Mouse (Mus musculus) stomach, postnatal 0 days (tissue): ENCODE measurements at regions not wholly inside any gene's neighbourhood (a gene's known extent, or its start where the extent isn't known, plus 50 kb on each side); places are given as distances from the start of the nearest gene placed in this dataset.

ENCODE experiments used
- ATAC-seq: fragments of 200-750 bp; cut with Nextera tagmentation; 2 replicates; pipeline ENCODE4 v1.8.0; 2017; ENCODE audit not compliant: low FRiP score, low TSS enrichment
- DNase-seq: peaks from one replicate; pipeline ENCODE4 v3.0.0-alpha.2; 2016; ENCODE audit warnings: low spot score
- H3K27ac ChIP-seq: fragments of 300-500 bp; sonication (generic); replicated peaks from 2 replicates; pipeline ENCODE4 v1.5.1; 2014; ENCODE audit warnings: mild to moderate bottlenecking, control low read depth
- H3K27me3 ChIP-seq: fragments of 300-500 bp; sonication (generic); 2 replicates; pipeline ENCODE4 v1.6.1; 2014; ENCODE audit warnings: low read length; ENCODE audit not compliant: control insufficient read depth, insufficient read depth
- H3K36me3 ChIP-seq: fragments of 300-500 bp; sonication (generic); 2 replicates; pipeline ENCODE4 v1.6.1; 2014; ENCODE audit warnings: low read length, mixed read lengths; ENCODE audit not compliant: control insufficient read depth, insufficient read depth
- H3K4me1 ChIP-seq: fragments of 300-500 bp; sonication (generic); replicated peaks from 2 replicates; pipeline ENCODE4 v1.6.1; 2014; ENCODE audit warnings: antibody characterized with exemption; ENCODE audit not compliant: control insufficient read depth, insufficient read depth
- H3K4me2 ChIP-seq: fragments of 300-500 bp; sonication (generic); replicated peaks from 2 replicates; pipeline ENCODE4 v1.6.1; 2014; ENCODE audit warnings: low read depth, mild to moderate bottlenecking, control low read depth, moderate library complexity
- H3K4me3 ChIP-seq: fragments of 300-500 bp; sonication (generic); 2 replicates; pipeline ENCODE4 v1.5.1; 2014; ENCODE audit warnings: low read depth, low read length, control low read depth
- H3K9ac ChIP-seq: fragments of 300-500 bp; sonication (generic); 2 replicates; pipeline ENCODE4 v1.6.1; 2014; ENCODE audit warnings: mild to moderate bottlenecking, low read length, control low read depth, mixed read lengths
- H3K9me3 ChIP-seq: fragments of 300-500 bp; sonication (generic); 2 replicates; pipeline ENCODE4 v1.6.1; 2016; ENCODE audit warnings: low read length; ENCODE audit not compliant: control insufficient read depth
- CTCF ChIP-seq: IDR thresholded peaks from 2 replicates; pipeline ENCODE4 v1.5.1; 2016; ENCODE audit warnings: antibody characterized with exemption, low read depth, mild to moderate bottlenecking, moderate library complexity
- EP300 ChIP-seq: optimal IDR thresholded peaks from 2 replicates; pipeline ENCODE3; 2016; ENCODE audit warnings: antibody characterized with exemption
- WGBS: fragments of 180-500 bp; shearing (Covaris S2); extraction: QIAGEN DNeasy Blood & Tissue Kit; methylation state at CpG from one replicate; pipeline ENCODE4 v1.1.7; 2014; 5-methylcytosine and 5-hydroxymethylcytosine counted together

- no peaks in the 10 kb centered on the region for H3K9me3 ChIP-seq
- H3K9ac ChIP-seq = no peak overlapping the region
- H3K27ac ChIP-seq = 0 out of 2 replicates have a peak overlapping the region, but pooled peaks have one; percentile 8
- H3K4me1 ChIP-seq = no peaks in the 10 kb centered on the region
- no peak overlapping the region for H3K4me2 ChIP-seq
- ATAC-seq (no peak), DNase-seq (no peak)
- WGBS = 60% methylated on average over 1 of the region's 1 CpGs
- H3K4me3 ChIP-seq = no peak overlapping the region
- no peaks in the 10 kb centered on the region for H3K27me3 ChIP-seq
- TF ChIP-seq EP300 (no peak), CTCF (no peak)
- H3K36me3 ChIP-seq = no peaks in the 10 kb centered on the region
Observed at GRCm38 (mm10) chr2:117019552-117019951, 101.6 kb upstream of the Spred1 start.

- no peak overlapping the region for H3K27ac ChIP-seq
- no peak overlapping the region for H3K4me3 ChIP-seq
- no peak overlapping the region for H3K4me2 ChIP-seq
- H3K4me1 ChIP-seq = no peaks in the 10 kb centered on the region
- DNase-seq = no peak
- TF ChIP-seq CTCF (no peak), EP300 (no peak)
- H3K27me3 ChIP-seq = no peaks in the 10 kb centered on the region
- H3K9ac ChIP-seq = no peak overlapping the region
- no peak for ATAC-seq
- H3K36me3 ChIP-seq = no peaks in the 10 kb centered on the region
- WGBS = 67% methylated on average over 6 of the region's 6 CpGs
- no peaks in the 10 kb centered on the region for H3K9me3 ChIP-seq
Observed at GRCm38 (mm10) chr2:117021787-117022186, 99.4 kb upstream of the Spred1 start.

GRCm38 (mm10) chr2:117023436-117023835 lies 97.7 kb upstream of the Spred1 start:
- Histone ChIP-seq H3K4me1 (no peaks in the 10 kb centered on the region), H3K4me3 (no peak overlapping the region), H3K36me3 (no peaks in the 10 kb centered on the region), H3K4me2 (no peak overlapping the region), H3K9me3 (no peaks in the 10 kb centered on the region), H3K27ac (no peak overlapping the region), H3K9ac (no peak overlapping the region), H3K27me3 (no peaks in the 10 kb centered on the region)
- ATAC-seq (no peak), DNase-seq (no peak)
- TF ChIP-seq EP300 (no peak), CTCF (no peak)
- 93% methylated on average over 1 of the region's 1 CpGs for WGBS

GRCm38 (mm10) chr2:117027071-117027470 lies 94.1 kb upstream of the Spred1 start:
- no peaks in the 10 kb centered on the region for H3K36me3 ChIP-seq
- no peak for DNase-seq
- no peak overlapping the region for H3K4me2 ChIP-seq
- WGBS = 47% methylated on average over 4 of the region's 4 CpGs
- H3K9ac ChIP-seq = no peak overlapping the region
- no peak for ATAC-seq
- TF ChIP-seq EP300 (no peak), CTCF (no peak)
- no peak overlapping the region for H3K4me3 ChIP-seq
- H3K4me1 ChIP-seq = no peaks in the 10 kb centered on the region
- no peaks in the 10 kb centered on the region for H3K27me3 ChIP-seq
- no peak overlapping the region for H3K27ac ChIP-seq
- no peaks in the 10 kb centered on the region for H3K9me3 ChIP-seq

- TF ChIP-seq EP300 (no peak), CTCF (no peak)
- 65% methylated on average over 6 of the region's 6 CpGs for WGBS
- DNase-seq = no peak
Observed at GRCm38 (mm10) chr2:117028771-117029170, 92.4 kb upstream of the Spred1 start.

GRCm38 (mm10) chr2:117036197-117036872 lies 84.8 kb upstream of the Spred1 start:
- no peak for DNase-seq
- WGBS = 72% methylated on average over 8 of the region's 8 CpGs

More at GRCm38 (mm10) chr2:117028771-117029170, 92.4 kb upstream of the Spred1 start:
- no peaks in the 10 kb centered on the region for H3K36me3 ChIP-seq
- H3K4me3 ChIP-seq = no peak overlapping the region
- ATAC-seq = no peak
- no peak overlapping the region for H3K9ac ChIP-seq
- H3K9me3 ChIP-seq = no peaks in the 10 kb centered on the region
- H3K4me1 ChIP-seq = no peaks in the 10 kb centered on the region
- no peaks in the 10 kb centered on the region for H3K27me3 ChIP-seq
- no peak overlapping the region for H3K27ac ChIP-seq
- H3K4me2 ChIP-seq = no peak overlapping the region

More at GRCm38 (mm10) chr2:117036197-117036872, 84.8 kb upstream of the Spred1 start:
- Histone ChIP-seq H3K4me1 (no peaks in the 10 kb centered on the region), H3K27me3 (no peaks in the 10 kb centered on the region), H3K4me2 (no peak overlapping the region), H3K27ac (no peak overlapping the region), H3K4me3 (no peak overlapping the region), H3K36me3 (no peaks in the 10 kb centered on the region), H3K9me3 (no peaks in the 10 kb centered on the region), H3K9ac (no peak overlapping the region)
- TF ChIP-seq CTCF (no peak), EP300 (no peak)
- ATAC-seq = no peak
